Mouse (Mus musculus) thymus, adult 2 months (tissue): ENCODE measurements around the gene Adamts4.

Source experiments
- CTCF ChIP-seq: fragments of 200-500 bp; IDR thresholded peaks from 2 replicates; pipeline ENCODE4 v1.5.1; 2012; ENCODE audit warnings: mild to moderate bottlenecking, control low read depth, low read length, moderate library complexity, borderline replicate concordance; ENCODE audit not compliant: control insufficient read depth, poor library complexity, insufficient read depth; ENCODE audit errors: extremely low read depth
- POLR2A ChIP-seq: fragments of 200-500 bp; IDR thresholded peaks from 2 replicates; pipeline ENCODE4 v1.6.1; 2012; ENCODE audit warnings: mild to moderate bottlenecking, low read length, control low read depth, moderate library complexity; ENCODE audit not compliant: control insufficient read depth, poor library complexity, insufficient read depth; ENCODE audit errors: extremely low read depth

GRCm38 (mm10) chr1:171230215-171230614 is 20.0 kb upstream of the Adamts4 start:
- no peak for TF ChIP-seq POLR2A
- no peak for TF ChIP-seq CTCF
